Mouse (Mus musculus): ENCODE data around the gene Edem2. TPM values are rescaled to one million over a fixed set of nuclear protein-coding genes. Genes with fewer than 3 reads are reported as not detected.

Gene Edem2
- polyA plus RNA-seq, 1 experiment from 2014 or later, result 39.9 TPM

DNA sequence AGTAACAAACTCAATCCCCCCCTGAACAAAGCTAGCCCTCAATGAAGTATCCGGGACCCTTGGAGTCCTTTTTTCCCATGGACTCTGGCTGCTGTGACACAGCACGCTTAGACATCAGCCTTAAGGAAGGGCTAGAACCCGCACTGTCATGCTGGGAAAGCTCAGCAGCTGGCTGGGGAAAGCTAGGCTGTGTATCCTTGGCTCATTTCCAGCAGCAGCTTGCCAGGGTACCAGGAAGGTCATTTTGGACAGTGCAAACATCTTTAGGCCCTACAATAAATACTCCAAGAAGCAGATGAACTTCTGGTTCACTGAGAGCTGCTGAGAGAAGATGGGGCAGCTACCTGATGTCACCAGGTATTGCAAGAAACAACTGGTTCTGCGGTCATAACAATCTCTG is 58.0 kb downstream of the Edem2 start:
- ATAC-seq, result no peak
- H3K4me3 ChIP-seq (ENCODE audit: low read depth, low read length), result no peak overlapping the region
- H3K9me3 ChIP-seq (replicated peaks; ENCODE audit: control insufficient read depth, low read length), result no peaks in the 10 kb centered on the region
- H3K9ac ChIP-seq (ENCODE audit: low read length), result no peak overlapping the region
- peak; percentile 14 for DNase-seq (ENCODE audit: low spot score)
- peaks cover 46% of the 10 kb centered on the region for H3K36me3 ChIP-seq (ENCODE audit: control insufficient read depth, insufficient read depth, low read length)
- no peak overlapping the region for H3K27ac ChIP-seq (ENCODE audit: low read depth, low read length)
- WGBS, result 86% methylated on average over 4 of the region's 4 CpGs
- no peaks in the 10 kb centered on the region for H3K27me3 ChIP-seq (replicated peaks; ENCODE audit: control insufficient read depth, insufficient read depth, low read length)
- H3K4me1 ChIP-seq (ENCODE audit: control insufficient read depth, insufficient read depth, low read length), result no peaks in the 10 kb centered on the region
- no peak overlapping the region for H3K4me2 ChIP-seq (ENCODE audit: low read length)

DNA sequence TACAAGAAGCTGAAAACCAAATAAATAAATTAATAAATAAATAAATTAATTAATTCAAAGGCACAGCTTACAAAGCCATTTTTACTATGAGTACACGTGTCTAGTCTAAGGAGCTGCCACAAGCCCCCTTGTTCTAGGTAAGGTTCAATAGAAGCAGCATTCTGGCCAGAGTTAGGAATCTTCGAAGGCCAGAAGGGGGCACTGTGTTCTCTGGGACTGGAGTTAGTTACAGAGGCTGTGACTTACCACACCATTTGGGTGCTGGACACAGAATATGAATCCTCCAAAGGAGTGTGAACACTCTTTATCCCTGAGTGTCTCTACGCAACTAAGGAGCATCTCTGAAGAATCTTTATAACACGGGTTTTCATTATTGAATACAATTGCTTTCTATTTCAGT is 60.8 kb downstream of the Edem2 start:
- ATAC-seq, result no peak
- no peak overlapping the region for H3K27ac ChIP-seq (ENCODE audit: low read depth, low read length)
- H3K9me3 ChIP-seq (replicated peaks; ENCODE audit: control insufficient read depth, low read length), result no peaks in the 10 kb centered on the region
- H3K4me1 ChIP-seq (ENCODE audit: control insufficient read depth, insufficient read depth, low read length), result no peaks in the 10 kb centered on the region
- H3K36me3 ChIP-seq (ENCODE audit: control insufficient read depth, insufficient read depth, low read length), result peaks cover 73% of the 10 kb centered on the region
- H3K27me3 ChIP-seq (replicated peaks; ENCODE audit: control insufficient read depth, insufficient read depth, low read length), result no peaks in the 10 kb centered on the region
- WGBS, result 83% methylated on average over 4 of the region's 4 CpGs
- peak; percentile 22 for DNase-seq (ENCODE audit: low spot score)
- H3K9ac ChIP-seq (ENCODE audit: low read length), result no peak overlapping the region
- H3K4me3 ChIP-seq (ENCODE audit: low read depth, low read length), result no peak overlapping the region
- H3K4me2 ChIP-seq (ENCODE audit: low read length), result no peak overlapping the region

DNA sequence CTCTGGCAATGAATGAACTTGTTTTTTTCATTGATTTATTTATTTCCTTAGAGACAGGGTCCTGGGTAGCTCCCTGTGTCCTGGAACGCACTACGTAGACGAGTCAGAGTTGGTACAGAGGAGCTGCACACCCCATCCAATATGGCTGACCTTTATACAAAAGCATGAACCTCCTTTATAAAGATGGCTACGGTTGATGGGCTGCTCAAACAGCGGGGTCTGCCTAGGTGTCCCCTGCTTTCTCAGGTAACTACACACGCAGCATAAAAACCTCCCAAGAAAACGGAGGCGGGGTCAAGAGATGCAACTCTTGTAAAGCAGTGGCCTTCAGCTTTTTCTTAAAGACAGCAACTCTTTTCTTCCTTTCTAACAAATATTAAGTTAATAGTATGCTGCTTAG is 61.4 kb downstream of the Edem2 start:
- H3K9ac ChIP-seq (ENCODE audit: low read length), result no peak overlapping the region
- H3K27ac ChIP-seq (ENCODE audit: low read depth, low read length), result no peak overlapping the region
- no peaks in the 10 kb centered on the region for H3K9me3 ChIP-seq (replicated peaks; ENCODE audit: control insufficient read depth, low read length)
- H3K4me1 ChIP-seq (ENCODE audit: control insufficient read depth, insufficient read depth, low read length), result no peaks in the 10 kb centered on the region
- no peaks in the 10 kb centered on the region for H3K27me3 ChIP-seq (replicated peaks; ENCODE audit: control insufficient read depth, insufficient read depth, low read length)
- no peak overlapping the region for H3K4me3 ChIP-seq (ENCODE audit: low read depth, low read length)
- no peak for ATAC-seq
- DNase-seq (ENCODE audit: low spot score), result no peak
- peaks cover 76% of the 10 kb centered on the region for H3K36me3 ChIP-seq (ENCODE audit: control insufficient read depth, insufficient read depth, low read length)
- H3K4me2 ChIP-seq (ENCODE audit: low read length), result no peak overlapping the region
- WGBS, result 98% methylated on average over 8 of the region's 8 CpGs

DNA sequence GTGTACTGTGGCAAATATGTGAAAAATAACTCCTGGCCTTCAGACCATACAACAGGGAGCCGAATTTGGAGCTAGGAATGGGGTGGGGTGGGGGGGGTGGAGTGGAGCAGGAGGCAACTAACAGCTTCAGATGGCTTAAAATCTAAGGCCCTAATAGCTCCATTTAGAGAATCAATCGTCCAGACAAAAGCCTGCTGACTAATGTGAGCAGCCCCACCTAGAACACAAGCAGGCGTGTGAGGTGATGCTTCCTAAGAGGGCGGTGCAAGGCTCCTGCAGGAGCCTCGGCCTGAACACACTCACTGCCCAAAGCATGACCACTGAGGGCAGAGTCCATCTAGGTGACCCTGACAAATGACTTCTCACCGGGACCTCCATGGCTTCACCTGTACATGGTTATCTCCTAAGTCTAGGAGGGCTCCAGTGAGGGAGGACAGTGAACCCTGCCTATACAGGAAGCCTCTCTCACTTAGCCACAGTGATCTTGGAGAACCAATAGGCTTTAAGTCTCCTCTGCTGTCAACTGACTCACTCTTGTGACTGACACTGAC is 65.3 kb downstream of the Edem2 start:
- H3K9me3 ChIP-seq (replicated peaks; ENCODE audit: control insufficient read depth, low read length), result no peaks in the 10 kb centered on the region
- DNase-seq (ENCODE audit: low spot score) (no peak), ATAC-seq (no peak)
- H3K36me3 ChIP-seq (ENCODE audit: control insufficient read depth, insufficient read depth, low read length), result peaks cover 82% of the 10 kb centered on the region
- 82% methylated on average over 6 of the region's 6 CpGs for WGBS
- H3K27me3 ChIP-seq (replicated peaks; ENCODE audit: control insufficient read depth, insufficient read depth, low read length), result no peaks in the 10 kb centered on the region
- H3K9ac ChIP-seq (ENCODE audit: low read length), result no peak overlapping the region
- no peak overlapping the region for H3K27ac ChIP-seq (ENCODE audit: low read depth, low read length)
- H3K4me3 ChIP-seq (ENCODE audit: low read depth, low read length), result no peak overlapping the region
- H3K4me1 ChIP-seq (ENCODE audit: control insufficient read depth, insufficient read depth, low read length), result no peaks in the 10 kb centered on the region
- H3K4me2 ChIP-seq (ENCODE audit: low read length), result no peak overlapping the region

DNA sequence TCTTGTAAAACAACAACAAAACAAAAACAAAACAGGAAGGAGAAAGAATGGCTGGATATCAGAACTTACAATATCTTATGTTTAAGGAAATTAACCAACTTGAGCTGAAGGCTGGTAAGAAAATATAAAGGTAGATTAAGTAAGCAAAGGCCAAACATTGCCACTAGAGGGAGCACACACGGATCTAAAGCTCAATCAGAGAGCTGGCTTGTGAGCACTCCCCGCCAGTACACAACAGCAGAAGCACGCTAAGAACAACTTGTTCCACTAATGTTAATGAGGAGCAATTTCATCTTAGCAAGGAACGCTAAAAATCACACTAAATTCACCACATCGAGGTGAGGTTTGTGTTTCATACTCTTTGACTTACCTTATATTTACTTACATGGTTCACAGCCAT is 66.2 kb downstream of the Edem2 start:
- no peak overlapping the region for H3K4me3 ChIP-seq (ENCODE audit: low read depth, low read length)
- H3K9ac ChIP-seq (ENCODE audit: low read length), result no peak overlapping the region
- no peaks in the 10 kb centered on the region for H3K9me3 ChIP-seq (replicated peaks; ENCODE audit: control insufficient read depth, low read length)
- H3K36me3 ChIP-seq (ENCODE audit: control insufficient read depth, insufficient read depth, low read length), result peaks cover 82% of the 10 kb centered on the region
- no peak overlapping the region for H3K4me2 ChIP-seq (ENCODE audit: low read length)
- no peaks in the 10 kb centered on the region for H3K27me3 ChIP-seq (replicated peaks; ENCODE audit: control insufficient read depth, insufficient read depth, low read length)
- no peaks in the 10 kb centered on the region for H3K4me1 ChIP-seq (ENCODE audit: control insufficient read depth, insufficient read depth, low read length)
- no peak for ATAC-seq
- no peak overlapping the region for H3K27ac ChIP-seq (ENCODE audit: low read depth, low read length)
- peak; percentile 89 for DNase-seq (ENCODE audit: low spot score)
- 19% methylated on average over 5 of the region's 5 CpGs for whole genome bisulfite sequencing

DNA sequence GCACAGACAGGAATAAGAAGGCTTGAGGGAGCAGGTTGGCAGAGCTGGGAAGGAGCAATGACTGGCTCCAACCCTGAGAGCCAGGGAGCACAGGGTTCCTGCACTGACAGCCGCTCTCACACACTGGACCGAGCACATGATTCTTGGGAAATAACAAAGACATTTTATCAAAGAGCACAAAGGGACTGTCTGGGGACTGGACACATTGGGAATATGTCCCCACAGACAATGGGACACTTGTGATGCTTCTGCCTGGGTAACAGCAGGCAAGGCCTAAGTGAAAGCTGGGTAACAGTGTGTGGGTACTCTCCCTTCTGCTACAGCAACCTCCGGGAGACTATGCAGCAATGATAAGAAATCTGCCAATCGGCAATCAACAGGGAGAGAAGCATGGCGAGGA is 66.9 kb downstream of the Edem2 start:
- DNase-seq (ENCODE audit: low spot score) (no peak), ATAC-seq (no peak)
- Histone ChIP-seq H3K27me3 (replicated peaks; ENCODE audit: control insufficient read depth, insufficient read depth, low read length) (no peaks in the 10 kb centered on the region), H3K9me3 (replicated peaks; ENCODE audit: control insufficient read depth, low read length) (no peaks in the 10 kb centered on the region), H3K36me3 (ENCODE audit: control insufficient read depth, insufficient read depth, low read length) (peaks cover 83% of the 10 kb centered on the region), H3K4me1 (ENCODE audit: control insufficient read depth, insufficient read depth, low read length) (no peaks in the 10 kb centered on the region), H3K4me2 (ENCODE audit: low read length) (no peak overlapping the region), H3K27ac (ENCODE audit: low read depth, low read length) (no peak overlapping the region), H3K4me3 (ENCODE audit: low read depth, low read length) (no peak overlapping the region), H3K9ac (ENCODE audit: low read length) (no peak overlapping the region)
- 80% methylated on average over 5 of the region's 5 CpGs for WGBS

DNA sequence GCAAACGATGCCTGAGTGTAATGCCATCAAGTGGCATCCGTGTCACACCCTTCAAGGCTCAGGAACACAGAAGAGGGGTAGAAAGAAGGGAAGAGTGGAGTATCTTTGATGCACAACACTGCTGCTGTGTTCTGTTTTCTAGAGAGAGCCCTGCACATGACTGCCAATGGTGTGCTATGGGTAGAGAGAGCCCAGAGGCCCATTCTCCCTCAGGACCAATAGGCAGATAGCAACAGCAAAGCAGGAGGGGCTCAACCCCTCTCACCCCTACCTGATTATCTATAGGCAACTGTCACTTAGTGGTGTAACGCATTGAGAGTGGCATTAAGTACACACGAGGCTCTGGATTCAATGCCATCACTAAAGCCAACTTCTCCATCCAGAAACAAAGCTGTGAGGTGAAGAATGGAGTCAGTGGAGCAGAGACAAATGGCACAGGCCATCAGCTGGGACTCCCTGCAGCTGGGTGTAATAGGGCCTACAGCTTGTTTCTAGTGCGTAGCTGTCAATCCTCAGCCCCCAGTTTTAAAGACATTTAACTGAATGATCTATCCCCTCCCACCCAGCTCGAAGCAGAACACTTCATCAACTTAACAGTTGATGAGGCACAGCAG is 73.4 kb downstream of the Edem2 start:
- Histone ChIP-seq H3K9ac (ENCODE audit: low read length) (no peak overlapping the region), H3K4me1 (ENCODE audit: control insufficient read depth, insufficient read depth, low read length) (no peaks in the 10 kb centered on the region), H3K4me3 (ENCODE audit: low read depth, low read length) (no peak overlapping the region), H3K4me2 (ENCODE audit: low read length) (no peak overlapping the region), H3K9me3 (replicated peaks; ENCODE audit: control insufficient read depth, low read length) (no peaks in the 10 kb centered on the region), H3K27ac (ENCODE audit: low read depth, low read length) (0 out of 2 replicates have a peak overlapping the region, but pooled peaks have one; percentile 23), H3K36me3 (ENCODE audit: control insufficient read depth, insufficient read depth, low read length) (peaks cover 91% of the 10 kb centered on the region), H3K27me3 (replicated peaks; ENCODE audit: control insufficient read depth, insufficient read depth, low read length) (no peaks in the 10 kb centered on the region)
- peak; percentile 36 for DNase-seq (ENCODE audit: low spot score)
- 24% methylated on average over 6 of the region's 6 CpGs for WGBS
- ATAC-seq, result no peak

DNA sequence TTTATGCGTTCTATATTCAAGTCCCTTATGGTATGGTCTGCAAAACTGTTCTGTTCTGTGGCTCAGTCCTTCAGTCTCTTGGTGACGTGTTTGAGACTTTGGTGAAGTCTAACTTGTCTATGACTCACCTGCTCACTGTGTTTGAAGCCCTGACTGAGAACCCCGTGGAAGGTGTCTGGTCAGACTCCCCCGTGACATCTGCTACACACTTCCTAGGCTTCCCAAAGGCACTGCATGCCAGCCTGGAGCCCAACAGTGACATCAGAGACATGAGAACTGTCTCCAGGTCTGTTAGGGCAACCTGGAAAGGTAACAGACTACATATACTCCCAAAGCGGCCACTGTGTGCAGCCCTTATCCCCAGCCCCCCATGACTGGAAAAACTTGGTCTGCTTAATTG is 76.7 kb downstream of the Edem2 start:
- Histone ChIP-seq H3K27me3 (replicated peaks; ENCODE audit: control insufficient read depth, insufficient read depth, low read length) (no peaks in the 10 kb centered on the region), H3K27ac (ENCODE audit: low read depth, low read length) (no peak overlapping the region), H3K36me3 (ENCODE audit: control insufficient read depth, insufficient read depth, low read length) (peaks cover 96% of the 10 kb centered on the region), H3K4me3 (ENCODE audit: low read depth, low read length) (no peak overlapping the region), H3K4me2 (ENCODE audit: low read length) (no peak overlapping the region), H3K9ac (ENCODE audit: low read length) (no peak overlapping the region), H3K9me3 (replicated peaks; ENCODE audit: control insufficient read depth, low read length) (no peaks in the 10 kb centered on the region), H3K4me1 (ENCODE audit: control insufficient read depth, insufficient read depth, low read length) (no peaks in the 10 kb centered on the region)
- ATAC-seq (no peak), DNase-seq (ENCODE audit: low spot score) (no peak)
- 89% methylated on average over 5 of the region's 5 CpGs for WGBS
